Mouse (Mus musculus) MEL (cell line): ENCODE measurements around the gene Syt2. TPM values are rescaled to one million over a fixed set of nuclear protein-coding genes. Genes with fewer than 3 reads are reported as not detected.
A peak's percentile ranks its signal among the peaks of the same experiment; 100 is the strongest.

ENCODE experiments used
- DNase-seq: peaks from one replicate; pipeline ENCODE4 v3.0.0; 2011; ENCODE audit warnings: low read depth, low spot score
- H3K27ac ChIP-seq: 2 replicates; pipeline ENCODE4 v1.5.1; 2012; ENCODE audit warnings: low read depth, mild to moderate bottlenecking, control low read depth, low read length, moderate library complexity; ENCODE audit not compliant: control insufficient read depth
- H3K27me3 ChIP-seq, 2 experiments: fragments of 150-350 bp in 1 of 2; sonication (generic) in 1 of 2; 2 replicates each; pipeline ENCODE4 v1.6.1; 2012; ENCODE audit warnings: low read length in 2 of 2, mild to moderate bottlenecking in 2 of 2, improper control_type of control experiment in 1 of 2, moderate library complexity in 1 of 2; ENCODE audit not compliant: insufficient read depth in 2 of 2, control insufficient read depth in 1 of 2
- H3K36me3 ChIP-seq, 2 experiments: 2 replicates each; pipeline ENCODE4 v1.6.1; 2012 to 2014; ENCODE audit warnings: low read length in 2 of 2, improper control_type of control experiment in 1 of 2, inconsistent platforms in 1 of 2, mild to moderate bottlenecking in 1 of 2; ENCODE audit not compliant: insufficient read depth in 2 of 2, control insufficient read depth in 1 of 2
- H3K4me1 ChIP-seq, 2 experiments: fragments of 150-350 bp in 1 of 2; sonication (generic) in 1 of 2; 2 replicates each; pipeline ENCODE4 v1.6.1; 2012; ENCODE audit warnings: low read length in 2 of 2, improper control_type of control experiment in 1 of 2, mild to moderate bottlenecking in 1 of 2; ENCODE audit not compliant: insufficient read depth in 2 of 2, control insufficient read depth in 1 of 2
- H3K4me3 ChIP-seq, 2 experiments: fragments of 150-350 bp in 1 of 2; sonication (generic) in 1 of 2; 2 replicates each; pipeline ENCODE4 v1.5.1; 2012; ENCODE audit warnings: low read depth in 2 of 2, low read length in 2 of 2, mild to moderate bottlenecking in 2 of 2, moderate library complexity in 2 of 2, control low read depth in 1 of 2, improper control_type of control experiment in 1 of 2; ENCODE audit not compliant: control insufficient read depth in 1 of 2, insufficient read depth in 1 of 2
- H3K79me2 ChIP-seq: 2 replicates; pipeline ENCODE4 v1.6.1; 2012; ENCODE audit warnings: mild to moderate bottlenecking, low read length, moderate library complexity; ENCODE audit not compliant: control insufficient read depth, poor library complexity, insufficient read depth
- H3K9ac ChIP-seq: 2 replicates; pipeline ENCODE4 v1.6.1; 2012; ENCODE audit warnings: low read depth, mild to moderate bottlenecking, control low read depth, low read length, moderate library complexity; ENCODE audit not compliant: control insufficient read depth, poor library complexity, severe bottlenecking
- H3K9me3 ChIP-seq: fragments of 150-350 bp; sonication (generic); replicated peaks from 2 replicates; pipeline ENCODE4 v1.6.1; 2012; ENCODE audit warnings: mild to moderate bottlenecking, low read length, improper control_type of control experiment, moderate library complexity; ENCODE audit not compliant: insufficient read depth
- CTCF ChIP-seq, 3 experiments: IDR thresholded peaks in 2 of 3; conservative IDR thresholded peaks in 1 of 3; 2 replicates each; pipeline ENCODE4 v1.5.1; 2011 to 2012; ENCODE audit warnings: low read length in 3 of 3, low read depth in 2 of 3, mild to moderate bottlenecking in 2 of 3, improper control_type of control experiment in 1 of 3, inconsistent platforms in 1 of 3, mixed read lengths in 1 of 3, moderate library complexity in 1 of 3; ENCODE audit not compliant: control insufficient read depth in 1 of 3, insufficient read depth in 1 of 3, poor library complexity in 1 of 3, severe bottlenecking in 1 of 3
- ELF1 ChIP-seq: IDR thresholded peaks from 2 replicates; pipeline ENCODE4 v1.6.1; 2014; ENCODE audit warnings: low read depth, mild to moderate bottlenecking, inconsistent platforms, low read length, improper control_type of control experiment, moderate library complexity
- HCFC1 ChIP-seq: IDR thresholded peaks from 2 replicates; pipeline ENCODE4 v1.6.1; 2012; ENCODE audit warnings: low read depth, mild to moderate bottlenecking, inconsistent platforms, low read length, improper control_type of control experiment, moderate library complexity
- MAFK ChIP-seq: IDR thresholded peaks from 2 replicates; pipeline ENCODE4 v1.6.1; 2011; ENCODE audit warnings: low read depth, mild to moderate bottlenecking, low read length, improper control_type of control experiment, borderline replicate concordance
- MYC ChIP-seq: IDR thresholded peaks from 2 replicates; pipeline ENCODE4 v1.6.1; 2011; ENCODE audit warnings: low read depth, mild to moderate bottlenecking, low read length, improper control_type of control experiment, moderate library complexity
- POLR2AphosphoS5 ChIP-seq: IDR thresholded peaks from 2 replicates; pipeline ENCODE4 v1.6.1; 2012; ENCODE audit warnings: low read depth, borderline replicate concordance, mild to moderate bottlenecking, inconsistent platforms, low read length, moderate library complexity, mixed read lengths
- RAD21 ChIP-seq: IDR thresholded peaks from 2 replicates; pipeline ENCODE4 v1.6.1; 2011; ENCODE audit warnings: mild to moderate bottlenecking, low read depth, low read length, improper control_type of control experiment
- SIN3A ChIP-seq: IDR thresholded peaks from 2 replicates; pipeline ENCODE4 v1.6.1; 2012; ENCODE audit warnings: low read length, improper control_type of control experiment, inconsistent platforms
- SMC3 ChIP-seq: IDR thresholded peaks from 2 replicates; pipeline ENCODE4 v1.6.1; 2011; ENCODE audit warnings: low read depth, low read length, improper control_type of control experiment
- TAL1 ChIP-seq: IDR thresholded peaks from 2 replicates; pipeline ENCODE4 v1.6.1; 2012; ENCODE audit warnings: mild to moderate bottlenecking, inconsistent platforms, low read length, moderate library complexity, mixed read lengths
- TBP ChIP-seq: IDR thresholded peaks from 2 replicates; pipeline ENCODE4 v1.8.0; 2011; ENCODE audit warnings: low read depth, low read length, improper control_type of control experiment
- ZC3H11A ChIP-seq: IDR thresholded peaks from 2 replicates; pipeline ENCODE4 v1.6.1; 2012; ENCODE audit warnings: low read depth, mild to moderate bottlenecking, inconsistent platforms, low read length, improper control_type of control experiment
- ZNF384 ChIP-seq: IDR thresholded peaks from 2 replicates; pipeline ENCODE4 v1.6.1; 2012; ENCODE audit warnings: low read depth, mild to moderate bottlenecking, inconsistent platforms, low read length, improper control_type of control experiment
- polyA plus RNA-seq, 2 experiments: library from polyadenylated mRNA; stranded (reverse) in 1 of 2; unstranded in 1 of 2; fragments of >175 nt in 1 of 2; fragments of >200 nt in 1 of 2; gene quantifications; 2 replicates each; pipeline versions ENCODE4 v1.2.1 to v1.2.4; 2012; ENCODE audit warnings: low replicate concordance in 2 of 2, low read depth in 1 of 2; ENCODE audit not compliant: insufficient read length in 2 of 2, insufficient read depth in 1 of 2, missing spikeins in 1 of 2
- total RNA-seq: library from RNA; depleted of rRNA; stranded (reverse); fragments of 300-350 nt; gene quantifications from 2 replicates; pipeline ENCODE4 v1.2.3, GENCODE M21; 2012

The Syt2 gene
- total and polyA plus RNA-seq, 3 experiments: 0.31 TPM; not detected in 2

- H3K27me3 ChIP-seq: peaks cover 3% of the 10 kb centered on the region in 2 experiments; a peak in 3 of 4 replicates
- no peaks in the 10 kb centered on the region for H3K9me3 ChIP-seq
- peak; percentile 56 for DNase-seq
- H3K27ac ChIP-seq: no peak overlapping the region
- H3K36me3 ChIP-seq: no peaks in the 10 kb centered on the region
- no peak overlapping the region for H3K4me3 ChIP-seq
- H3K4me1 ChIP-seq: no peaks in the 10 kb centered on the region
- no peaks in the 10 kb centered on the region for H3K79me2 ChIP-seq
- TF ChIP-seq RAD21 (peak; percentile 53), TAL1 (no peak), ZC3H11A (peak; percentile 31; the same call in 1 of the 2 replicates), SMC3 (peak; percentile 65), POLR2AphosphoS5 (no peak), MYC (no peak), CTCF (IDR thresholded peaks at IDR 0.05 in 2 of 3, conservative IDR thresholded peaks at IDR 0.05 in 1 of 3; ENCODE audit: control insufficient read depth in 1 of 3, insufficient read depth in 1 of 3, low read depth in 2 of 3, low read length in 3 of 3, poor library complexity in 1 of 3, severe bottlenecking in 1 of 3) (peak; percentile 54 to 68 (median 64))
- TF ChIP-seq, all 39 proteins: peak for 4
- no peak overlapping the region for H3K9ac ChIP-seq
These were observed 27.8 kb downstream of the Syt2 start for GRCm38 (mm10) chr1:134674312-134674711.

GRCm38 (mm10) chr1:134679445-134679844 lies 33.0 kb downstream of the Syt2 start:
- no peaks in the 10 kb centered on the region for H3K79me2 ChIP-seq
- no peak overlapping the region for H3K27ac ChIP-seq
- no peaks in the 10 kb centered on the region for H3K9me3 ChIP-seq
- H3K4me1 ChIP-seq: no peaks in the 10 kb centered on the region
- H3K27me3 ChIP-seq: peaks cover 0 to 1% of the 10 kb centered on the region in 2 experiments; a peak in 1 of 4 replicates
- H3K9ac ChIP-seq: no peak overlapping the region
- TF ChIP-seq SIN3A (no peak), MAFK (no peak), ZNF384 (no peak), ELF1 (no peak)
- TF ChIP-seq, all 39 proteins: peak for 0
- DNase-seq: no peak
- H3K36me3 ChIP-seq: no peaks in the 10 kb centered on the region
- no peak overlapping the region for H3K4me3 ChIP-seq

GRCm38 (mm10) chr1:134680617-134681016 lies 34.1 kb downstream of the Syt2 start:
- H3K27ac ChIP-seq: no peak overlapping the region

More at GRCm38 (mm10) chr1:134680617-134681016, 34.1 kb downstream of the Syt2 start:
- peaks cover 0 to 3% of the 10 kb centered on the region in 2 experiments; a peak in 1 of 4 replicates for H3K27me3 ChIP-seq
- no peaks in the 10 kb centered on the region for H3K36me3 ChIP-seq
- no peaks in the 10 kb centered on the region for H3K9me3 ChIP-seq
- DNase-seq: no peak
- H3K4me3 ChIP-seq: no peak overlapping the region
- H3K9ac ChIP-seq: no peak overlapping the region
- no peaks in the 10 kb centered on the region for H3K79me2 ChIP-seq
- H3K4me1 ChIP-seq: no peaks in the 10 kb centered on the region
- TF ChIP-seq TBP (no peak), HCFC1 (no peak)
